Mouse (Mus musculus) lung, postnatal 10 days (tissue): ENCODE results near the gene Rab3c.

ENCODE experiments used
- DNase-seq: peaks from one replicate; pipeline ENCODE4 v3.0.0; 2021

Gene Rab3c

GRCm38 (mm10) chr13:110280563-110281144, at the start of gene Rab3c:
Gene Rab3c (minus strand): TSS chr13:110280996.
- DNase-seq: peak; percentile 10

- DNase-seq: peak; percentile 55
These were observed 38.0 kb upstream of the Rab3c start for GRCm38 (mm10) chr13:110318746-110319145.

- DNase-seq: no peak
These were observed 26.4 kb upstream of the Rab3c start for GRCm38 (mm10) chr13:110307188-110307587.

- DNase-seq: no peak
These were observed 16.3 kb upstream of the Rab3c start for GRCm38 (mm10) chr13:110297112-110297511.

GRCm38 (mm10) chr13:110288499-110288898, 7.7 kb upstream of the Rab3c start:
- DNase-seq: no peak

GRCm38 (mm10) chr13:110283781-110284180, 3.0 kb upstream of the Rab3c start:
- no peak for DNase-seq

GRCm38 (mm10) chr13:110280028-110280562, 701 bp downstream of the Rab3c start:
- peak; percentile 71 for DNase-seq

GRCm38 (mm10) chr13:110278976-110279736, 1.6 kb downstream of the Rab3c start:
- DNase-seq: no peak

- DNase-seq: no peak
These were observed 3.1 kb downstream of the Rab3c start for GRCm38 (mm10) chr13:110277709-110278108.

- DNase-seq: no peak
These were observed 5.3 kb downstream of the Rab3c start for GRCm38 (mm10) chr13:110275471-110275870.

- DNase-seq: peak; percentile 2
These were observed 20.1 kb downstream of the Rab3c start for GRCm38 (mm10) chr13:110260649-110261048.

- DNase-seq: no peak
These were observed 29.3 kb downstream of the Rab3c start for GRCm38 (mm10) chr13:110251453-110251852.

- DNase-seq: no peak
These were observed 32.3 kb downstream of the Rab3c start for GRCm38 (mm10) chr13:110248481-110248880.

GRCm38 (mm10) chr13:110238970-110239369, 41.8 kb downstream of the Rab3c start:
- no peak for DNase-seq

GRCm38 (mm10) chr13:110237209-110237935, 43.4 kb downstream of the Rab3c start:
- DNase-seq: peak; percentile 57

GRCm38 (mm10) chr13:110233364-110233763, 47.4 kb downstream of the Rab3c start:
- DNase-seq: no peak

- DNase-seq: no peak
These were observed 49.6 kb downstream of the Rab3c start for GRCm38 (mm10) chr13:110231086-110231688.

GRCm38 (mm10) chr13:110230046-110230445, 50.8 kb downstream of the Rab3c start:
- DNase-seq: no peak

- no peak for DNase-seq
These were observed 61.6 kb downstream of the Rab3c start for GRCm38 (mm10) chr13:110219195-110219594.

- DNase-seq: no peak
These were observed 62.3 kb downstream of the Rab3c start for GRCm38 (mm10) chr13:110218497-110218896.

GRCm38 (mm10) chr13:110211526-110212075, 69.2 kb downstream of the Rab3c start:
- DNase-seq: no peak

- no peak for DNase-seq
These were observed 81.9 kb downstream of the Rab3c start for GRCm38 (mm10) chr13:110198906-110199305.

GRCm38 (mm10) chr13:110190039-110190438, 90.8 kb downstream of the Rab3c start:
- DNase-seq: no peak
